Mouse (Mus musculus): Measurements from ENCODE around the gene Gm10644. TPM values are rescaled to one million over a fixed set of nuclear protein-coding genes. Genes with fewer than 3 reads are reported as not detected.

Gm10644 gene
- polyA plus RNA-seq, 1 experiment from 2014 or later, result 0.67 TPM

Small RNAs within 50 kb of the gene (microRNA-seq; reads per million reads assigned to microRNA genes)
- not detected for gene Gm44330
- gene Gm44450, result not detected

Other genes starting within 250 kb of the Gm10644 start
- 154 and 167 TPM in 2 replicates for gene Ddx39, start 240.0 kb downstream of the Gm10644 start, polyA plus RNA-seq (2015; fragmentation: Nextera tagmentation; extraction: Ambion mirVana)
- 40.5 and 45.6 TPM in 2 replicates for gene Adgre5, start 213.9 kb downstream of the Gm10644 start, polyA plus RNA-seq (2015; fragmentation: Nextera tagmentation; extraction: Ambion mirVana)
- 12.6 and 13.2 TPM in 2 replicates for gene Adgrl1, start 55.1 kb downstream of the Gm10644 start, polyA plus RNA-seq (2015; fragmentation: Nextera tagmentation; extraction: Ambion mirVana)
- gene Asf1b, start 302 bp upstream of the Gm10644 start, polyA plus RNA-seq (2015; fragmentation: Nextera tagmentation; extraction: Ambion mirVana), result 49.4 and 53.1 TPM in 2 replicates
- 49.5 and 79.8 TPM in 2 replicates for gene Prkaca, start 17.8 kb upstream of the Gm10644 start, polyA plus RNA-seq (2015; fragmentation: Nextera tagmentation; extraction: Ambion mirVana)
- gene Samd1, start 42.5 kb upstream of the Gm10644 start, polyA plus RNA-seq (2015; fragmentation: Nextera tagmentation; extraction: Ambion mirVana), result 6.6 and 7.4 TPM in 2 replicates
- 0.58 and 0.71 TPM in 2 replicates for gene 1700067K01Rik, start 46.3 kb upstream of the Gm10644 start, polyA plus RNA-seq (2015; fragmentation: Nextera tagmentation; extraction: Ambion mirVana)
- 0.50 and 0.80 TPM in 2 replicates for gene 2210011C24Rik, start 57.0 kb upstream of the Gm10644 start, polyA plus RNA-seq (2015; fragmentation: Nextera tagmentation; extraction: Ambion mirVana)
- gene Palm3, start 66.3 kb upstream of the Gm10644 start, polyA plus RNA-seq (2015; fragmentation: Nextera tagmentation; extraction: Ambion mirVana), result 4.1 and 4.9 TPM in 2 replicates
- gene Il27ra, start 87.4 kb upstream of the Gm10644 start, polyA plus RNA-seq (2015; fragmentation: Nextera tagmentation; extraction: Ambion mirVana), result 1.3 and 1.5 TPM in 2 replicates
- 0.22 TPM in 1 of 2 replicates, not detected in the other for gene Rln3, start 89.8 kb upstream of the Gm10644 start, polyA plus RNA-seq (2015; fragmentation: Nextera tagmentation; extraction: Ambion mirVana)
- gene Gm10643, start 109.9 kb upstream of the Gm10644 start, polyA plus RNA-seq (2015; fragmentation: Nextera tagmentation; extraction: Ambion mirVana), result 1.4 and 1.5 TPM in 2 replicates
- gene Rfx1, start 111.6 kb upstream of the Gm10644 start, polyA plus RNA-seq (2015; fragmentation: Nextera tagmentation; extraction: Ambion mirVana), result 6.1 and 6.3 TPM in 2 replicates
- gene Dcaf15, start 149.6 kb upstream of the Gm10644 start, polyA plus RNA-seq (2015; fragmentation: Nextera tagmentation; extraction: Ambion mirVana), result 6.4 and 7.5 TPM in 2 replicates
- gene Podnl1, start 170.8 kb upstream of the Gm10644 start, polyA plus RNA-seq (2015; fragmentation: Nextera tagmentation; extraction: Ambion mirVana), result 0.25 and 0.26 TPM in 2 replicates
- gene Cc2d1a, start 192.7 kb upstream of the Gm10644 start, polyA plus RNA-seq (2015; fragmentation: Nextera tagmentation; extraction: Ambion mirVana), result 25.5 and 25.7 TPM in 2 replicates
- 1.0 and 1.1 TPM in 2 replicates for gene 4930432K21Rik, start 192.8 kb upstream of the Gm10644 start, polyA plus RNA-seq (2015; fragmentation: Nextera tagmentation; extraction: Ambion mirVana)
- 1.3 TPM in 1 of 2 replicates, not detected in the other for gene Nanos3, start 230.0 kb upstream of the Gm10644 start, polyA plus RNA-seq (2015; fragmentation: Nextera tagmentation; extraction: Ambion mirVana)